Mouse (Mus musculus): ENCODE results near the gene Inpp4b. TPM values are rescaled to one million over a fixed set of nuclear protein-coding genes. Genes with fewer than 3 reads are reported as not detected.
A peak's percentile ranks its signal among the peaks of the same experiment; 100 is the strongest.
"Not testable (repeated sequence)": the region's sequence is repeated elsewhere in the genome, so short reads cannot be mapped to it uniquely, and the experiment has no call there.

Gene Inpp4b
- polyA plus RNA-seq, 2 experiments, result 3.4 to 14.0 TPM

- no peak overlapping the region for H3K4me3 ChIP-seq (replicated peaks; ENCODE audit: low read length)
- no peak overlapping the region for H3K9ac ChIP-seq (ENCODE audit: low read depth, low read length, severe bottlenecking)
- H3K4me2 ChIP-seq (replicated peaks; ENCODE audit: low read depth, low read length, severe bottlenecking), result no peak overlapping the region
- no peaks in the 10 kb centered on the region for H3K27me3 ChIP-seq (ENCODE audit: control insufficient read depth, insufficient read depth, low read length)
- no peaks in the 10 kb centered on the region for H3K9me3 ChIP-seq (ENCODE audit: control insufficient read depth, low read length)
- WGBS, result 32% methylated on average over 3 of the region's 3 CpGs
- peaks cover 15% of the 10 kb centered on the region for H3K4me1 ChIP-seq (ENCODE audit: control insufficient read depth, insufficient read depth, low read length)
- DNase-seq (ENCODE audit: low spot score) (peak; percentile 82), ATAC-seq (ENCODE audit: low FRiP score, low read depth) (peak; percentile 66)
- H3K27ac ChIP-seq (replicated peaks; ENCODE audit: low read depth, low read length), result no peak overlapping the region
- no peak for TF ChIP-seq POLR2A (IDR thresholded peaks at IDR 0.05; ENCODE audit: borderline replicate concordance, extremely low read depth, insufficient read depth, insufficient read length)
- H3K36me3 ChIP-seq (ENCODE audit: control insufficient read depth, insufficient read depth, low read length), result no peaks in the 10 kb centered on the region
These were observed 685.0 kb downstream of the Inpp4b start for GRCm38 (mm10) chr8:82027401-82027800.

GRCm38 (mm10) chr8:82028896-82029295, 686.5 kb downstream of the Inpp4b start:
- Histone ChIP-seq H3K4me1 (ENCODE audit: control insufficient read depth, insufficient read depth, low read length) (peaks cover 15% of the 10 kb centered on the region), H3K9me3 (ENCODE audit: control insufficient read depth, low read length) (no peaks in the 10 kb centered on the region), H3K27ac (replicated peaks; ENCODE audit: low read depth, low read length) (no peak overlapping the region), H3K27me3 (ENCODE audit: control insufficient read depth, insufficient read depth, low read length) (no peaks in the 10 kb centered on the region), H3K4me2 (replicated peaks; ENCODE audit: low read depth, low read length, severe bottlenecking) (no peak overlapping the region), H3K4me3 (replicated peaks; ENCODE audit: low read length) (no peak overlapping the region), H3K9ac (ENCODE audit: low read depth, low read length, severe bottlenecking) (no peak overlapping the region), H3K36me3 (ENCODE audit: control insufficient read depth, insufficient read depth, low read length) (no peaks in the 10 kb centered on the region)
- DNase-seq (ENCODE audit: low spot score), result peak; percentile 48
- no peak for TF ChIP-seq POLR2A (IDR thresholded peaks at IDR 0.05; ENCODE audit: borderline replicate concordance, extremely low read depth, insufficient read depth, insufficient read length)
- no peak for ATAC-seq (ENCODE audit: low FRiP score, low read depth)
- 29% methylated on average over 1 of the region's 1 CpGs for WGBS

- H3K27ac ChIP-seq (replicated peaks; ENCODE audit: low read depth, low read length); DNase-seq (ENCODE audit: low spot score); H3K9me3 ChIP-seq (ENCODE audit: control insufficient read depth, low read length); H3K4me1 ChIP-seq (ENCODE audit: control insufficient read depth, insufficient read depth, low read length); H3K36me3 ChIP-seq (ENCODE audit: control insufficient read depth, insufficient read depth, low read length); H3K27me3 ChIP-seq (ENCODE audit: control insufficient read depth, insufficient read depth, low read length); H3K9ac ChIP-seq (ENCODE audit: low read depth, low read length, severe bottlenecking); H3K4me3 ChIP-seq (replicated peaks; ENCODE audit: low read length); H3K4me2 ChIP-seq (replicated peaks; ENCODE audit: low read depth, low read length, severe bottlenecking); ATAC-seq (ENCODE audit: low FRiP score, low read depth): not testable (repeated sequence)
These were observed 689.7 kb downstream of the Inpp4b start for GRCm38 (mm10) chr8:82032035-82032434.

- ATAC-seq (ENCODE audit: low FRiP score, low read depth) (no peak), DNase-seq (ENCODE audit: low spot score) (no peak)
- no peaks in the 10 kb centered on the region for H3K27me3 ChIP-seq (ENCODE audit: control insufficient read depth, insufficient read depth, low read length)
- H3K36me3 ChIP-seq (ENCODE audit: control insufficient read depth, insufficient read depth, low read length), result no peaks in the 10 kb centered on the region
- 47% methylated on average over 3 of the region's 3 CpGs for WGBS
- H3K4me1 ChIP-seq (ENCODE audit: control insufficient read depth, insufficient read depth, low read length), result no peaks in the 10 kb centered on the region
- H3K4me2 ChIP-seq (replicated peaks; ENCODE audit: low read depth, low read length, severe bottlenecking), result no peak overlapping the region
- no peaks in the 10 kb centered on the region for H3K9me3 ChIP-seq (ENCODE audit: control insufficient read depth, low read length)
- no peak overlapping the region for H3K4me3 ChIP-seq (replicated peaks; ENCODE audit: low read length)
- TF ChIP-seq POLR2A (IDR thresholded peaks at IDR 0.05; ENCODE audit: borderline replicate concordance, extremely low read depth, insufficient read depth, insufficient read length), result no peak
- H3K9ac ChIP-seq (ENCODE audit: low read depth, low read length, severe bottlenecking), result no peak overlapping the region
- H3K27ac ChIP-seq (replicated peaks; ENCODE audit: low read depth, low read length), result no peak overlapping the region
These were observed 711.7 kb downstream of the Inpp4b start for GRCm38 (mm10) chr8:82054030-82054429.

- no peak overlapping the region for H3K9ac ChIP-seq (ENCODE audit: low read depth, low read length, severe bottlenecking)
- H3K36me3 ChIP-seq (ENCODE audit: control insufficient read depth, insufficient read depth, low read length), result no peaks in the 10 kb centered on the region
- H3K4me3 ChIP-seq (replicated peaks; ENCODE audit: low read length), result no peak overlapping the region
- 70% methylated on average over 3 of the region's 3 CpGs for WGBS
- no peak overlapping the region for H3K4me2 ChIP-seq (replicated peaks; ENCODE audit: low read depth, low read length, severe bottlenecking)
- DNase-seq (ENCODE audit: low spot score) (no peak), ATAC-seq (ENCODE audit: low FRiP score, low read depth) (no peak)
- H3K27me3 ChIP-seq (ENCODE audit: control insufficient read depth, insufficient read depth, low read length), result no peaks in the 10 kb centered on the region
- no peaks in the 10 kb centered on the region for H3K4me1 ChIP-seq (ENCODE audit: control insufficient read depth, insufficient read depth, low read length)
- H3K27ac ChIP-seq (replicated peaks; ENCODE audit: low read depth, low read length), result no peak overlapping the region
- H3K9me3 ChIP-seq (ENCODE audit: control insufficient read depth, low read length), result no peaks in the 10 kb centered on the region
- no peak for TF ChIP-seq POLR2A (IDR thresholded peaks at IDR 0.05; ENCODE audit: borderline replicate concordance, extremely low read depth, insufficient read depth, insufficient read length)
These were observed 725.3 kb downstream of the Inpp4b start for GRCm38 (mm10) chr8:82067619-82068018.

- no peak for DNase-seq (ENCODE audit: low spot score)
- no peak overlapping the region for H3K9ac ChIP-seq (ENCODE audit: low read depth, low read length, severe bottlenecking)
- no peak for TF ChIP-seq POLR2A (IDR thresholded peaks at IDR 0.05; ENCODE audit: borderline replicate concordance, extremely low read depth, insufficient read depth, insufficient read length)
- H3K27me3 ChIP-seq (ENCODE audit: control insufficient read depth, insufficient read depth, low read length), result no peaks in the 10 kb centered on the region
- H3K9me3 ChIP-seq (ENCODE audit: control insufficient read depth, low read length), result no peaks in the 10 kb centered on the region
- no peak overlapping the region for H3K4me2 ChIP-seq (replicated peaks; ENCODE audit: low read depth, low read length, severe bottlenecking)
- no peaks in the 10 kb centered on the region for H3K36me3 ChIP-seq (ENCODE audit: control insufficient read depth, insufficient read depth, low read length)
- H3K27ac ChIP-seq (replicated peaks; ENCODE audit: low read depth, low read length), result no peak overlapping the region
- no peaks in the 10 kb centered on the region for H3K4me1 ChIP-seq (ENCODE audit: control insufficient read depth, insufficient read depth, low read length)
- no peak for ATAC-seq (ENCODE audit: low FRiP score, low read depth)
- no peak overlapping the region for H3K4me3 ChIP-seq (replicated peaks; ENCODE audit: low read length)
These were observed 736.9 kb downstream of the Inpp4b start for GRCm38 (mm10) chr8:82079267-82079666.

GRCm38 (mm10) chr8:82086631-82087030, 744.3 kb downstream of the Inpp4b start:
- not testable (repeated sequence) for H3K4me3 ChIP-seq (replicated peaks; ENCODE audit: low read length); H3K36me3 ChIP-seq (ENCODE audit: control insufficient read depth, insufficient read depth, low read length); H3K9ac ChIP-seq (ENCODE audit: low read depth, low read length, severe bottlenecking); DNase-seq (ENCODE audit: low spot score); H3K27me3 ChIP-seq (ENCODE audit: control insufficient read depth, insufficient read depth, low read length); H3K4me1 ChIP-seq (ENCODE audit: control insufficient read depth, insufficient read depth, low read length); H3K4me2 ChIP-seq (replicated peaks; ENCODE audit: low read depth, low read length, severe bottlenecking); H3K9me3 ChIP-seq (ENCODE audit: control insufficient read depth, low read length); H3K27ac ChIP-seq (replicated peaks; ENCODE audit: low read depth, low read length); ATAC-seq (ENCODE audit: low FRiP score, low read depth)
- WGBS, result 94% methylated on average over 7 of the region's 7 CpGs
